Mouse (Mus musculus): ENCODE data around the gene Pwp1.

DNA sequence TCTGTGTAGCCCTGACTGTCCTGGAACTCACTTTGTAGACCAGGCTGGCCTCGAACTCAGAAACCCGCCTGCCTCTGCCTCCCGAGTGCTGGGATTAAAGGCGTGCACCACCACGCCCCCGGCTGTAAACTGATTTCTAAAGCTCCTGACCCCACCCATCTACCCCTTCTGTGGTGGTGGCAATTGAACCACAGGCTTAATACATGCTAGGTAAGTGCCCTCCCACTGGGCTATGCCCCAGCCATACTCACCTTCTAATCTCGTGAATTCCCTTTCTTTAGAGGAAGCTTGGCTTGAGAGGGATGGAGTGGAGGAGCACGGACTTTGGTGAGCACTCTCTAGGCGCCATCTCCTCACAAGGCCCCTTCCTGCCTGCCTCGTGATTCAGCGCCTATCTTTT lies 100.7 kb downstream of the Pwp1 start:
- TF ChIP-seq GATA1 (IDR thresholded peaks at IDR 0.05; ENCODE audit: borderline replicate concordance, low read length) (no peak), CTCF (IDR thresholded peaks at IDR 0.05; ENCODE audit: low read depth, low read length) (no peak), GATA2 (IDR thresholded peaks at IDR 0.05; ENCODE audit: borderline replicate concordance, low read depth, low read length) (no peak)

Data from G1E (cell line).